Mouse (Mus musculus) small intestine, adult 2 months (tissue): ENCODE results near the gene Rab3b. TPM values are rescaled to one million over a fixed set of nuclear protein-coding genes. Genes with fewer than 3 reads are reported as not detected.

ENCODE experiments used
- H3K27ac ChIP-seq: fragments of 200-500 bp; 2 replicates; pipeline ENCODE4 v1.5.1; 2012; ENCODE audit warnings: low read depth, low read length, control low read depth, inconsistent platforms; ENCODE audit not compliant: insufficient read depth
- H3K27me3 ChIP-seq: fragments of 200-500 bp; 2 replicates; pipeline ENCODE4 v1.6.1; 2012; ENCODE audit warnings: mild to moderate bottlenecking, moderate library complexity, low read length, inconsistent platforms; ENCODE audit not compliant: control insufficient read depth, insufficient read depth
- H3K36me3 ChIP-seq: fragments of 200-500 bp; 2 replicates; pipeline ENCODE4 v1.6.1; 2012; ENCODE audit warnings: mild to moderate bottlenecking, low read length, control low read depth, inconsistent platforms; ENCODE audit not compliant: control insufficient read depth, insufficient read depth
- H3K4me1 ChIP-seq: fragments of 200-500 bp; 2 replicates; pipeline ENCODE4 v1.6.1; 2012; ENCODE audit warnings: low read length, inconsistent platforms, mixed read lengths; ENCODE audit not compliant: control insufficient read depth, insufficient read depth, insufficient read length
- H3K4me3 ChIP-seq: fragments of 200-500 bp; 2 replicates; pipeline ENCODE4 v1.5.1; 2012; ENCODE audit warnings: low read depth, mild to moderate bottlenecking, control low read depth, inconsistent platforms, low read length, moderate library complexity
- CTCF ChIP-seq: fragments of 200-500 bp; IDR thresholded peaks from 2 replicates; pipeline ENCODE4 v1.5.1; 2012; ENCODE audit warnings: low read depth, mild to moderate bottlenecking, control low read depth, inconsistent platforms, low read length, moderate library complexity, mixed read lengths; ENCODE audit not compliant: insufficient replicate concordance, insufficient read length; ENCODE audit errors: extremely low read depth
- POLR2A ChIP-seq: fragments of 200-500 bp; IDR thresholded peaks from 2 replicates; pipeline ENCODE4 v1.6.1; 2012; ENCODE audit warnings: low read depth, mild to moderate bottlenecking, control low read depth, inconsistent platforms, low read length, moderate library complexity
- WGBS: fragments of 180-500 bp; shearing (Covaris S2); methylation state at CpG from one replicate; pipeline ENCODE4 v1.1.7; 2018; 5-methylcytosine and 5-hydroxymethylcytosine counted together
- polyA plus RNA-seq: library from polyadenylated mRNA; depleted of rRNA; stranded (reverse); fragments of >200 nt; gene quantifications from 2 replicates; pipeline ENCODE4 v1.2.3, GENCODE M21; 2012

Rab3b gene
- polyA plus RNA-seq, 1 experiment = 4.8 TPM

DNA sequence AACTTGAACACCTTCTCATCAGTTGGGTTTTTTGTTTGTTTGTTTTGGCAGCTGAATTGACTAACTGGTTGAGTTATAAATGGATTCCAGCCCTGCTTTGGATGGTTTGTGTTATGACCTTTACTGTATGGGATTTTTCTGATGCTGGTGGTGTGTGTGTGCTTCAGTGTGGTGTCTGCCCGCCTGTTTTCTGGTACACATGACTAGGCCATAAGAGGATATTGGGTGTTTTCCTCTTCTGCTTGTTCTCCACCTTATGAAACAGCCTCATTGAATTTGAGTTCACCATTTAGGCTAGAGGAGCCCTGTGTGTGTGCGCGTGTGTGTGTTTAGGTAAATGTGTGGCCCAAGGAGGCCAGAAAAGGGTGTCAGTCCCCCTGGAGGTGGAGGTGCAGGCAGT is 43.4 kb upstream of the Rab3b start:
- no peaks in the 10 kb centered on the region for H3K27me3 ChIP-seq
- 35% methylated on average over 3 of the region's 3 CpGs for WGBS
- no peaks in the 10 kb centered on the region for H3K36me3 ChIP-seq
- 0 out of 2 replicates have a peak overlapping the region, but pooled peaks have one; percentile 13 for H3K4me3 ChIP-seq
- no peak overlapping the region for H3K27ac ChIP-seq
- TF ChIP-seq POLR2A = no peak
- no peak for TF ChIP-seq CTCF
- peaks cover 7% of the 10 kb centered on the region; the same call in 1 of the 2 replicates for H3K4me1 ChIP-seq

DNA sequence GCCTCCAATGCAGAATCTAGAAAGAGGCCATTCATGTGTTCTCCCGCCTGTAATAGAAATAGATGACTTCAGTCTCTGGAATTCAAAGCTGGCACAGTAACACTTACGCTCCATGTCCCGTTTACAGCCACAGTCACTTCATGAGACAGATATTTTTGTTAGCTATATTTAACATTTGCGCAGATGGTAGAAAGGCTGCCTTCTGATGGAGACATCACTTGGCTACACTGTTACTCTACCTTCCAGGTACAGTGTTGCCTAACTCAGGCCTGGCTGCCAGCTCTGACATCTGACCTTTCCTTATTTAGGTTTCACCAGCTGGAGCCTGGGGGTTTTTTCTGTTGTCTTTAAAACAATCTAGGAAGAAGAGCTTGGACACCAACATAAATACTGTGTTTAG is 40.8 kb upstream of the Rab3b start:
- H3K27me3 ChIP-seq = no peaks in the 10 kb centered on the region
- H3K4me3 ChIP-seq = no peak overlapping the region
- peaks cover 7% of the 10 kb centered on the region; the same call in 1 of the 2 replicates for H3K4me1 ChIP-seq
- TF ChIP-seq POLR2A (no peak), CTCF (no peak)
- H3K36me3 ChIP-seq = no peaks in the 10 kb centered on the region
- H3K27ac ChIP-seq = no peak overlapping the region
- 73% methylated on average over 4 of the region's 4 CpGs for WGBS

DNA sequence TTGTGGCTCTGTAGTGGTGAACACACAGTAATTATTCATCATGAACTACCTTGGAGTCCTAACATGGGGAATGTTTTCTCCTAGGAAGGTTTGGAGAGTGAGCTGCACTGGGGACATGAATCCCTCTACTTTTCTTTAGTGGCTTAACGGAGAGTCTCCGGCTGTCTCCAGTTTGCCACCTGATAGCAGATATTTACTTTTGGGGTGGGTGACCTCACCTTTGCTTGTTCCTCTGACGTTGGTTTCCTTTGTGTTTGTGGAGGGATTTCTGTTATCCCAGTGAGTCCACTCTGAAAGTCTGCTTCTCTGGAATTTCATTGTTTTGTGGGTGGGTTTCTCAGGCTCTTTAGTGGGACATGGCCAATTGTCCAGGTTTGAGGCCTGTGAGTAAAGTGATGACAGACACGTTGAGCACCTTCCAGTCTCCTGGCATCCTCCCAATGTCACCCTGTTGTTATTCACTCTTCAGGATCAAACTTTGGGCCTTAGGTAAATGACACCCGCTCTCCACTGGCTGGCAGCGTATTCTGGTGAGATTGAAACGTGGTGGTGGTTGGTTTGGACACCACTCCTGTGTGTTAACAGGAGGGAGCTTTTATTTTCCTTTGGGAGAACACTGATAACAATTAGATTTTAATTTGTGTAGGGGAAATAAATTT is 36.8 kb upstream of the Rab3b start:
- Histone ChIP-seq H3K4me1 (no peaks in the 10 kb centered on the region), H3K27me3 (no peaks in the 10 kb centered on the region), H3K36me3 (no peaks in the 10 kb centered on the region), H3K4me3 (no peak overlapping the region), H3K27ac (no peak overlapping the region)
- TF ChIP-seq POLR2A (no peak), CTCF (no peak)
- WGBS = 28% methylated on average over 7 of the region's 7 CpGs

DNA sequence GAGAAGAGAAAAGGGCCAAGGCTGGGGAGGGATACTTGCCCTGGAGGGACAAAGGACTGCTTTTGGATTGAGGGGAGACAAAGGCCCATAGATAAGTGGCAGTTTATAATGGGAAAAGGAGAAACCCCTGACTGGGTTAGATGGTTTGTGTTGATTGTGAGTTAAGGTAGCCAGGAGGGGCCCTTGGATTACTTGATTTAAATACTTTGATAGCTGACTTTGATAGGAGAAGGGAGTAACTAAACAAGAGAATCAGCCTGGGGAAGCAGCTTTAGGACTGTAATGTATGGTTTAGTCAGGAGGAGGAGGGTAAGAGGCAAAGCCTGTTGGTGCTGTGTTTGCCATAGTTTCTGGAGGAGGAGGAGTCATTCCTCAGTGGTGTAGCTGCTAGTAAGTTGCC is 35.5 kb upstream of the Rab3b start:
- Histone ChIP-seq H3K4me3 (no peak overlapping the region), H3K27me3 (no peaks in the 10 kb centered on the region), H3K36me3 (no peaks in the 10 kb centered on the region), H3K27ac (no peak overlapping the region), H3K4me1 (0 out of 2 replicates have a peak, but pooled peaks cover under 1% of the 10 kb centered on the region)
- no peak for TF ChIP-seq CTCF
- TF ChIP-seq POLR2A = no peak

DNA sequence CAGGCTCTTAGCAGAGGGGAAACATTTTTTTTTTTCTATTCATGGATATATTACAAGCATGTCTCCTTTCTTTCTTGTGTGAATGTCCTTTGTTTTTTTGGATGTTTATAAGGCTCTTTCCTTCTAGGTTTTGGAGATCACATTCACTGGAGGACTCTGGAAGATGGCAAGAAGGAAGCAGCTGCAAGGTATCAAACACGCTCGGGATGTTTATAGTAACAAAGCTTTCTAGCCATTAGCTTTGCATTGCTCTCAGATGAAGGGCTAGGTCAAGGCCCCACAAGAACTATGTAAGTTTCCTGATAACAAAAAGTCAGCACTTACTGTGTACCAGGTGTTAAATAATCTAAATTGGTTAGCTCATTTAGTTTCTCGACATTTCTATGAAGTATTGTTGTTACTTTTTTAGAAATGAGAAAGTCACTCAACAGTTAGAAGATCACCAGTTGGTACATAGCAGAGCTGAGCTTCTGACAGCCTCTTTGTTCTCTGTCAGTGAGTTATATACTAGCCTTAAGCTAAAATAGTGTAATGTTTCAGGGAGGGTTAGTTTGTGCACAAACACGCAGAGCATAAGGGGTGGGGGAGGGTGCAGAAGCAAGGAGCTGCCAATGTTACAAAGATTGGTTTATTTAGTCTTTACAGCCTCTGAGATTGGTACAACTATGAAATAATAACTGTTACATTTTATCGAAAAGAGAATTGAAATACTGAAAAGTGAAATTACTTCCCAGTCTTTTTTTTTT is 32.9 kb upstream of the Rab3b start:
- H3K27me3 ChIP-seq = no peaks in the 10 kb centered on the region
- H3K27ac ChIP-seq = no peak overlapping the region
- no peak for TF ChIP-seq POLR2A
- TF ChIP-seq CTCF = no peak
- H3K36me3 ChIP-seq = peaks cover 5% of the 10 kb centered on the region; the same call in 1 of the 2 replicates
- peaks cover 8% of the 10 kb centered on the region; the same call in 1 of the 2 replicates for H3K4me1 ChIP-seq
- H3K4me3 ChIP-seq = no peak overlapping the region
- WGBS = 72% methylated on average over 5 of the region's 5 CpGs

DNA sequence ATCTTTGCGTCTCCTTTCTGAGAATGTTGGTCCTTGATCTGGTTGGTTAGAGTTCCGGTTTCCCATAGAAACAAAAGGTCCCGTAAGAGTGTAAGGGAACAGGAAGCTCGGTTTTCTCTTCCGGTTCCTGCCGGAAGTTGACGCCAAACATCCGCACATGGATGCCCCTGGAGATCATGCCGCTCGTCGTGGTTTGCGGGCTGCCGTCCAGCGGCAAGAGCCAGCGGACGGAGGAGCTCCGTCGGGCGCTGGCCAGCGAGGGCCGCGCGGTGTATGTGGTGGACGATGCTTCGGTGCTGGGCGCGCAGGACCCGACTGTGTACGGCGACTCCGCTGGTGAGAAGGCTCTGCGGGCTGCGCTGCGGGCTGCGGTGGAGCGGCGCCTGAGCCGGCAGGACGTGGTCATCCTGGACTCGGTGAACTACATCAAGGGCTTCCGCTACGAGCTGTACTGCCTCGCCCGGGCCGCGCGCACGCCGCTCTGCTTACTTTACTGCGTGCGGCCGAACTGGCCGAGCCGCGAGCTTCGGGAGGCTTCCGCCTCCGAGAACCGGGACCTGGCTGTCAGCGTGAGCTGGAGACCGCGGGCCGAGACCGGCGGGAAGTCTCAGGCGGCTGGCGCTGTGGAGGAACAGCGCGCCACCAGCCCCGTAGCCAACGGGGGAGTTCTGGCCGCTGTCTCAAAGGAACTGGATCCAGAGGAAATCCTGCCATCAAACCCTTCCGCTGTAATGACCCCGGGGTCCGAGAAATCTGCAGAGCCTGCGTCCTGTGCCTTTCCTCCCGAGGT is 31.0 kb upstream of the Rab3b start, which contains the start of gene Kti12:
Gene Kti12, plus strand, starts transcription at position 71 of the 790 bp plus-strand sequence.
- H3K36me3 ChIP-seq = peaks cover 8% of the 10 kb centered on the region; the same call in 1 of the 2 replicates
- WGBS = under 1% methylated on average over 77 of the region's 77 CpGs
- peak within 1 kb of the TSS; percentile 98 for H3K4me3 ChIP-seq
- peaks cover 8% of the 10 kb centered on the region; the same call in 1 of the 2 replicates for H3K4me1 ChIP-seq
- H3K27me3 ChIP-seq = no peaks in the 10 kb centered on the region
- TF ChIP-seq CTCF = no peak
- 0 out of 2 replicates have a peak, but pooled peaks have one; percentile 13 for TF ChIP-seq POLR2A
- H3K27ac ChIP-seq = peak within 1 kb of the TSS; percentile 45
